Mouse (Mus musculus) liver, embryonic 14.5 days (tissue): ENCODE measurements at regions not wholly inside any gene's neighbourhood (a gene's known extent, or its start where the extent isn't known, plus 50 kb on each side); places are given as distances from the start of the nearest gene placed in this dataset.

Experiments used
- ATAC-seq: fragments of 200-750 bp; cut with Nextera tagmentation; 2 replicates; pipeline ENCODE4 v1.8.0; 2017; ENCODE audit warnings: moderate number of reproducible peaks, mild to moderate bottlenecking, moderate library complexity; ENCODE audit not compliant: insufficient read depth
- DNase-seq, 3 experiments: peaks; one replicate each; pipeline ENCODE4 v3.0.0-alpha.2; 2012 to 2013; ENCODE audit warnings: low read depth in 3 of 3, low spot score in 3 of 3
- H3K27ac ChIP-seq: fragments of 300-500 bp; sonication (generic); 2 replicates; pipeline ENCODE4 v1.5.1; 2014; ENCODE audit warnings: moderate library complexity, mild to moderate bottlenecking, control low read depth, inconsistent platforms
- H3K27me3 ChIP-seq: fragments of 300-500 bp; sonication (generic); 2 replicates; pipeline ENCODE4 v1.6.1; 2014; ENCODE audit warnings: mild to moderate bottlenecking, low read length, moderate library complexity; ENCODE audit not compliant: control insufficient read depth, insufficient read depth
- H3K36me3 ChIP-seq: fragments of 300-500 bp; sonication (generic); replicated peaks from 2 replicates; pipeline ENCODE4 v1.6.1; 2014; ENCODE audit warnings: low read depth; ENCODE audit not compliant: control insufficient read depth, insufficient read depth
- H3K4me1 ChIP-seq, 2 experiments: fragments of 200-500 bp in 1 of 2; fragments of 300-500 bp in 1 of 2; sonication (generic) in 1 of 2; replicated peaks; 2 replicates each; pipeline ENCODE4 v1.6.1; 2012 to 2014; ENCODE audit warnings: antibody characterized with exemption in 1 of 2, inconsistent platforms in 1 of 2, low read length in 1 of 2; ENCODE audit not compliant: control insufficient read depth in 2 of 2, insufficient read depth in 2 of 2
- H3K4me2 ChIP-seq: fragments of 300-500 bp; sonication (generic); 2 replicates; pipeline ENCODE4 v1.6.1; 2014; ENCODE audit warnings: low read depth, mild to moderate bottlenecking, control low read depth, moderate library complexity
- H3K4me3 ChIP-seq, 2 experiments: fragments of 200-500 bp in 1 of 2; fragments of 300-500 bp in 1 of 2; sonication (generic) in 1 of 2; 2 replicates each; pipeline ENCODE4 v1.5.1; 2012 to 2014; ENCODE audit warnings: low read depth in 2 of 2, low read length in 2 of 2, mild to moderate bottlenecking in 2 of 2, control low read depth in 1 of 2, inconsistent platforms in 1 of 2, moderate library complexity in 1 of 2; ENCODE audit not compliant: insufficient read depth in 1 of 2
- H3K9ac ChIP-seq: fragments of 300-500 bp; sonication (generic); replicated peaks from 2 replicates; pipeline ENCODE4 v1.6.1; 2014; ENCODE audit warnings: mild to moderate bottlenecking, control low read depth, moderate library complexity
- H3K9me3 ChIP-seq: fragments of 300-500 bp; sonication (generic); 2 replicates; pipeline ENCODE4 v1.6.1; 2016; ENCODE audit warnings: low read length, mixed read lengths; ENCODE audit not compliant: control insufficient read depth
- CTCF ChIP-seq: IDR thresholded peaks from 2 replicates; pipeline ENCODE4 v1.5.1; 2016; ENCODE audit warnings: antibody characterized with exemption, low read depth, control low read depth
- EP300 ChIP-seq: IDR thresholded peaks from 2 replicates; pipeline ENCODE4 v1.6.1; 2016; ENCODE audit warnings: antibody characterized with exemption, low read depth
- WGBS: fragments of 180-500 bp; shearing (Covaris S2); extraction: QIAGEN DNeasy Blood & Tissue Kit; methylation state at CpG from one replicate; pipeline ENCODE4 v1.1.7; 2014; ENCODE audit not compliant: insufficient replicate concordance; 5-methylcytosine and 5-hydroxymethylcytosine counted together

- H3K27me3 ChIP-seq: no peaks in the 10 kb centered on the region
- ATAC-seq (no peak), DNase-seq (no peak)
- no peak overlapping the region for H3K9ac ChIP-seq
- TF ChIP-seq CTCF (no peak), EP300 (no peak)
- 31% methylated on average over 2 of the region's 2 CpGs for WGBS
- no peak overlapping the region for H3K4me3 ChIP-seq
- H3K4me1 ChIP-seq: no peaks in the 10 kb centered on the region
- no peak overlapping the region for H3K27ac ChIP-seq
- H3K36me3 ChIP-seq: no peaks in the 10 kb centered on the region
- no peak overlapping the region for H3K4me2 ChIP-seq
- H3K9me3 ChIP-seq: no peaks in the 10 kb centered on the region
Measured at GRCm38 (mm10) chr16:55168433-55168832, 129.4 kb downstream of the Zpld1 start.

DNA sequence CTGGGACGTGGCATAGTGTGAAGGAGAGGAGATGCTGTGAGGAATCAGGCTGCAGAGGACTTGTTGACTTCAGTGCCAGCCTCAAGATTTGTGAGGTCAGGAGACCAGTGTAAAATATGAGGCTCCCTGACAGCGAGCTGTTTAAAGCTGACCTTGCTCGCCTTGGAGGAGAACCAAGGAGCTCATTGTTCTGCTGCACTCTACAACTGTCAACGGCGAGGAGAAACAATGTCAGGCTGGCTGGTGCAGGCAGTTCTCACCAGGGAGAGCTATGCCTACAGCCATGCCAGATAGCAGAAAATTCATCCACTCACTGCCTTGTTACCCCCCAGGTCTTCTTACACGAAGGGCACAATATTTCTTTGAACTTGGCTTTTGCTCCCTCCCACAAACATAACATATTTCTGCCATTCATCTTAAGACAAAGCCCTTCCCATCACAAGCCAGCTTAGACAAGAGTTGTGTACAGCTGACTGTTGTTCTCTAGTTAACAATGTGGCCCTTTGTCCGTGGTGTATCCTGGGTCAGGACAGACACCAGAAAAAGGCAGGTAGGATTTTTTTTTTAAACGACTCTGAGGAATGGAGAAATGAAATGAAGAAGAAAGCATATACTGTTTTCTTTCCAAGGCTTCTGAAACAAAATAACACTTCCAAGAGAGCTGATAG, 131.5 kb downstream of the Zpld1 start:
- TF ChIP-seq EP300 (no peak), CTCF (no peak)
- ATAC-seq: no peak
- H3K9ac ChIP-seq: no peak overlapping the region
- 57% methylated on average over 8 of the region's 8 CpGs for WGBS
- H3K36me3 ChIP-seq: no peaks in the 10 kb centered on the region
- no peaks in the 10 kb centered on the region for H3K9me3 ChIP-seq
- no peak overlapping the region for H3K4me3 ChIP-seq
- H3K27me3 ChIP-seq: no peaks in the 10 kb centered on the region
- DNase-seq: no peak
- no peak overlapping the region for H3K4me2 ChIP-seq
- H3K4me1 ChIP-seq: no peaks in the 10 kb centered on the region
- H3K27ac ChIP-seq: no peak overlapping the region

- ATAC-seq (no peak), DNase-seq (no peak)
- no peak overlapping the region for H3K27ac ChIP-seq
- WGBS: 25% methylated on average over 6 of the region's 6 CpGs
- H3K36me3 ChIP-seq: no peaks in the 10 kb centered on the region
- H3K4me3 ChIP-seq: no peak overlapping the region
- H3K4me2 ChIP-seq: no peak overlapping the region
- TF ChIP-seq EP300 (no peak), CTCF (no peak)
- no peak overlapping the region for H3K9ac ChIP-seq
- no peaks in the 10 kb centered on the region for H3K4me1 ChIP-seq
- no peaks in the 10 kb centered on the region for H3K9me3 ChIP-seq
- H3K27me3 ChIP-seq: no peaks in the 10 kb centered on the region
Measured at GRCm38 (mm10) chr16:55162926-55163325, 134.9 kb downstream of the Zpld1 start.

GRCm38 (mm10) chr16:55151726-55152125, 146.1 kb downstream of the Zpld1 start:
- Histone ChIP-seq H3K27me3 (no peaks in the 10 kb centered on the region), H3K4me3 (no peak overlapping the region), H3K27ac (no peak overlapping the region), H3K9ac (no peak overlapping the region), H3K36me3 (no peaks in the 10 kb centered on the region), H3K4me2 (no peak overlapping the region), H3K4me1 (no peaks in the 10 kb centered on the region), H3K9me3 (no peaks in the 10 kb centered on the region)
- no peak for TF ChIP-seq EP300
- DNase-seq: peak in 1 of 3 experiments; percentile 1
- 15% methylated on average over 4 of the region's 4 CpGs for WGBS
- ATAC-seq: no peak

DNA sequence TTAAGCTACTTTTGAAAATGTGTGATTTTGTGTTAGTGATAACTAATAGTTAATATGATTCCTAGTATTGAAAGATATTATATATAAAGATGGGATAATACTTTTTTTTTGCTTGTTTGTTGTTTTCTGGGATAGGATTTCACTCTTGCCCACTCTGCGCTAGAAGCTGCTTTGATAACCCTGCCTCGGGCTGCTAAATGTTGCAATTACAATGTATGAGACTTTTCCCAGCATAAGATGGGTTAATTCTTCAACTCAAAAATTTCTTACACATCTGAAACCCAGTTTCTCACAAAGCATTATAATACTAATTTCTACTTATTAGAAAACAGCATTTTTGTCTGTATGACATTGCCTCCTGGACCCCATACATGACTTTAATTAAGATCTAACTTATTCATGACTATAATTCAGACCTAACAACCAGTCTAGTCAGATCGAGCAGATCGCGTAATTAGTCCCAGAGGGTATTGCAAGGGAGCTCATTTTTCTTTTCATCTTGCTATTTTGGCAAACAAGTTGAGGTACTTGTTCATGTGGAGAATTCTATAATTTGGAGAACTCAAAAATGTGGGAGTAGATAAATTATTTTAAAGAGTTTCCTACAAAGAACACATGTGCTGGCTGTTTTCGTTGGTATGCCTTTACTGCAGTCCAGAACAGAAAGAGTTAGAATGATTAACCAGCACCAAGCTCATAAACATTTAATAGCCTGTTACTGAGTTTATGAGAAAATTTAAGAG, 155.2 kb downstream of the Zpld1 start:
- DNase-seq: no peak
- H3K27ac ChIP-seq: no peak overlapping the region
- H3K4me2 ChIP-seq: no peak overlapping the region
- H3K9ac ChIP-seq: no peak overlapping the region
- 73% methylated on average over 6 of the region's 6 CpGs for WGBS
- no peak for ATAC-seq
- H3K4me3 ChIP-seq: no peak overlapping the region
- no peaks in the 10 kb centered on the region for H3K9me3 ChIP-seq
- TF ChIP-seq EP300 (no peak), CTCF (no peak)
- H3K36me3 ChIP-seq: no peaks in the 10 kb centered on the region
- H3K27me3 ChIP-seq: no peaks in the 10 kb centered on the region
- no peaks in the 10 kb centered on the region for H3K4me1 ChIP-seq
